Mouse (Mus musculus): ENCODE data around the gene Klf13. TPM values are rescaled to one million over a fixed set of nuclear protein-coding genes. Genes with fewer than 3 reads are reported as not detected.

Gene Klf13
- polyA plus RNA-seq, 1 experiment from 2014 or later: 33.4 TPM

GRCm38 (mm10) chr7:63963632-63964031, 24.9 kb upstream of the Klf13 start:
- WGBS: 68% methylated on average over 5 of the region's 5 CpGs
- Histone ChIP-seq H3K27me3 (ENCODE audit: insufficient read depth, poor library complexity, severe bottlenecking) (peaks cover 6% of the 10 kb centered on the region; the same call in 1 of the 2 replicates), H3K9me3 (no peaks in the 10 kb centered on the region), H3K36me3 (no peaks in the 10 kb centered on the region), H3K27ac (no peak overlapping the region), H3K4me3 (no peak overlapping the region), H3K4me1 (replicated peaks) (peaks cover 22% of the 10 kb centered on the region)
- DNase-seq (ENCODE audit: low spot score): no peak

GRCm38 (mm10) chr7:63957872-63958640, 19.3 kb upstream of the Klf13 start:
- peak overlapping the region; percentile 39 for H3K4me3 ChIP-seq
- peaks cover 44% of the 10 kb centered on the region for H3K4me1 ChIP-seq (replicated peaks)
- peak; percentile 45 for DNase-seq (ENCODE audit: low spot score)
- H3K9me3 ChIP-seq: no peaks in the 10 kb centered on the region
- peak overlapping the region; percentile 97 for H3K27ac ChIP-seq
- H3K27me3 ChIP-seq (ENCODE audit: insufficient read depth, poor library complexity, severe bottlenecking): no peaks in the 10 kb centered on the region
- H3K36me3 ChIP-seq: no peaks in the 10 kb centered on the region
- WGBS: 58% methylated on average over 12 of the region's 12 CpGs

GRCm38 (mm10) chr7:63956981-63957713, 18.4 kb upstream of the Klf13 start:
- Histone ChIP-seq H3K4me1 (replicated peaks) (peaks cover 52% of the 10 kb centered on the region), H3K9me3 (no peaks in the 10 kb centered on the region), H3K4me3 (peak overlapping the region; percentile 39), H3K36me3 (no peaks in the 10 kb centered on the region), H3K27me3 (ENCODE audit: insufficient read depth, poor library complexity, severe bottlenecking) (no peaks in the 10 kb centered on the region), H3K27ac (peak overlapping the region; percentile 97)
- peak; percentile 89 for DNase-seq (ENCODE audit: low spot score)
- 5% methylated on average over 16 of the region's 16 CpGs for WGBS

GRCm38 (mm10) chr7:63956138-63956823, 17.6 kb upstream of the Klf13 start:
- Histone ChIP-seq H3K27ac (peak overlapping the region; percentile 97), H3K4me1 (replicated peaks) (peaks cover 60% of the 10 kb centered on the region), H3K36me3 (no peaks in the 10 kb centered on the region), H3K4me3 (no peak overlapping the region), H3K27me3 (ENCODE audit: insufficient read depth, poor library complexity, severe bottlenecking) (no peaks in the 10 kb centered on the region), H3K9me3 (no peaks in the 10 kb centered on the region)
- WGBS: 67% methylated on average over 14 of the region's 14 CpGs
- no peak for DNase-seq (ENCODE audit: low spot score)

- Histone ChIP-seq H3K4me3 (no peak overlapping the region), H3K27ac (peak overlapping the region; percentile 97), H3K4me1 (replicated peaks) (peaks cover 63% of the 10 kb centered on the region), H3K36me3 (no peaks in the 10 kb centered on the region), H3K9me3 (no peaks in the 10 kb centered on the region), H3K27me3 (ENCODE audit: insufficient read depth, poor library complexity, severe bottlenecking) (no peaks in the 10 kb centered on the region)
- no peak for DNase-seq (ENCODE audit: low spot score)
- 81% methylated on average over 2 of the region's 2 CpGs for WGBS
Observed at GRCm38 (mm10) chr7:63955440-63955839, 16.7 kb upstream of the Klf13 start.

GRCm38 (mm10) chr7:63952077-63952898, 13.6 kb upstream of the Klf13 start:
- Histone ChIP-seq H3K27me3 (ENCODE audit: insufficient read depth, poor library complexity, severe bottlenecking) (no peaks in the 10 kb centered on the region), H3K4me1 (replicated peaks) (peaks cover 52% of the 10 kb centered on the region), H3K9me3 (no peaks in the 10 kb centered on the region), H3K27ac (peak overlapping the region; percentile 36), H3K4me3 (no peak overlapping the region), H3K36me3 (no peaks in the 10 kb centered on the region)
- WGBS: 57% methylated on average over 7 of the region's 7 CpGs
- DNase-seq (ENCODE audit: low spot score): no peak

- Histone ChIP-seq H3K27me3 (ENCODE audit: insufficient read depth, poor library complexity, severe bottlenecking) (no peaks in the 10 kb centered on the region), H3K27ac (peak overlapping the region; percentile 36), H3K4me3 (no peak overlapping the region), H3K36me3 (no peaks in the 10 kb centered on the region), H3K4me1 (replicated peaks) (peaks cover 39% of the 10 kb centered on the region), H3K9me3 (no peaks in the 10 kb centered on the region)
- no peak for DNase-seq (ENCODE audit: low spot score)
- WGBS: 83% methylated on average over 10 of the region's 10 CpGs
Observed at GRCm38 (mm10) chr7:63950931-63951607, 12.4 kb upstream of the Klf13 start.

GRCm38 (mm10) chr7:63949176-63949575, 10.5 kb upstream of the Klf13 start:
- 85% methylated on average over 3 of the region's 3 CpGs for WGBS
- Histone ChIP-seq H3K27me3 (ENCODE audit: insufficient read depth, poor library complexity, severe bottlenecking) (no peaks in the 10 kb centered on the region), H3K4me3 (no peak overlapping the region), H3K27ac (no peak overlapping the region), H3K36me3 (no peaks in the 10 kb centered on the region), H3K4me1 (replicated peaks) (peaks cover 32% of the 10 kb centered on the region), H3K9me3 (no peaks in the 10 kb centered on the region)
- DNase-seq (ENCODE audit: low spot score): no peak

- Histone ChIP-seq H3K4me1 (replicated peaks) (peaks cover 28% of the 10 kb centered on the region), H3K4me3 (no peak overlapping the region), H3K36me3 (no peaks in the 10 kb centered on the region), H3K27ac (0 out of 2 replicates have a peak overlapping the region, but pooled peaks have one; percentile 23), H3K27me3 (ENCODE audit: insufficient read depth, poor library complexity, severe bottlenecking) (no peaks in the 10 kb centered on the region), H3K9me3 (no peaks in the 10 kb centered on the region)
- WGBS: 44% methylated on average over 11 of the region's 11 CpGs
- no peak for DNase-seq (ENCODE audit: low spot score)
Observed at GRCm38 (mm10) chr7:63947514-63948487, 9.1 kb upstream of the Klf13 start.

- H3K36me3 ChIP-seq: no peaks in the 10 kb centered on the region
- no peak overlapping the region for H3K4me3 ChIP-seq
- DNase-seq (ENCODE audit: low spot score): no peak
- 59% methylated on average over 2 of the region's 2 CpGs for WGBS
- peaks cover 21% of the 10 kb centered on the region; the same call in 1 of the 2 replicates for H3K27me3 ChIP-seq (ENCODE audit: insufficient read depth, poor library complexity, severe bottlenecking)
- H3K9me3 ChIP-seq: no peaks in the 10 kb centered on the region
- peaks cover 19% of the 10 kb centered on the region for H3K4me1 ChIP-seq (replicated peaks)
- H3K27ac ChIP-seq: no peak overlapping the region
Observed at GRCm38 (mm10) chr7:63943946-63944345, 5.2 kb upstream of the Klf13 start.

- H3K9me3 ChIP-seq: no peaks in the 10 kb centered on the region
- 86% methylated on average over 4 of the region's 4 CpGs for WGBS
- peaks cover 17% of the 10 kb centered on the region for H3K4me1 ChIP-seq (replicated peaks)
- H3K36me3 ChIP-seq: no peaks in the 10 kb centered on the region
- H3K4me3 ChIP-seq: no peak overlapping the region
- H3K27ac ChIP-seq: no peak overlapping the region
- H3K27me3 ChIP-seq (ENCODE audit: insufficient read depth, poor library complexity, severe bottlenecking): peaks cover 21% of the 10 kb centered on the region; the same call in 1 of the 2 replicates
- DNase-seq (ENCODE audit: low spot score): no peak
Observed at GRCm38 (mm10) chr7:63941501-63941900, 2.8 kb upstream of the Klf13 start.

Data from hindbrain, embryonic 10.5 days (tissue).